Mouse (Mus musculus): ENCODE measurements at regions not wholly inside any gene's neighbourhood (a gene's known extent, or its start where the extent isn't known, plus 50 kb on each side); places are given as distances from the start of the nearest gene placed in this dataset.

- DNase-seq (ENCODE audit: low spot score in 2 of 2): no peak
Observed at GRCm38 (mm10) chr15:97188545-97188944, 58.4 kb upstream of the Pced1b start.

DNA sequence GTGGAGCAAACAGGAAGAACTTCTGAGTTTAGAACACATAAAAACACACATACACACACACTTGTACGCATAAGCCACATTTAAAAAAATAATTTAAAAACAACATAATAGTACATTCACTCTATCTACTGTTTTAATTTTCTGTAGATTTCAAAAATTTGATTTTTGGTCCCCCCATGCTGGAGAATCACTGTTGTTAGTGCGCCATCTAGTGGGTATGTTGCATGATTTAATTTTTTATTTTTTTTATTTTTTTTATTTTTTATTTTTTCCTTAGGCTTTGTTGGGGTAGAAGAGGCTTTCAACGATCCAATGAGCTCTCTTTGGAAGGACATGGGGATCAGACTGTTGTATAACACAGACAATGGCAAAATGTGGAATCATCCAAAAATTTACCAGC is 59.1 kb upstream of the Pced1b start:
- DNase-seq (ENCODE audit: low spot score in 2 of 2): no peak

DNA sequence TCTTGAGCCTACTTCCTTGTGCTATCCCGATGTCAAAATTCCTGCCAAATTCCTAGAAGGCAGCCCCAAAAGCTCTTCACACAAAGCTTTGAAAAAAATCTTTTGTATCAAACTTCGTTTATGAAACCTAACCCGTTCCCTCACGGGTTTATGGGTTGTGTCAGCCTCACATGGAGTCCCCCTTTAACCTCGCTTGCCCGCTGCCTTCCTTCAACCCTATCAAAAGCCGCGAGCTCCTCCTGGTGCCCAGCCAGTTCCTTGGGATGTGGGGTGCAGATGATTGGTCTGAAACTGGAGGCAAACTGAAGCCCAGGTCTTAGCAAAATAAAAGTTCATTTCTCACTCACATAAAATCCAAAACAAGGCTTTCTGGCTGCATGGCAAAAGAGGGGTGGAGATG is 60.9 kb upstream of the Pced1b start:
- DNase-seq (ENCODE audit: low spot score in 2 of 2): no peak

GRCm38 (mm10) chr15:97182617-97183038 is 64.3 kb upstream of the Pced1b start:
- no peak for DNase-seq (ENCODE audit: low spot score in 2 of 2)

DNA sequence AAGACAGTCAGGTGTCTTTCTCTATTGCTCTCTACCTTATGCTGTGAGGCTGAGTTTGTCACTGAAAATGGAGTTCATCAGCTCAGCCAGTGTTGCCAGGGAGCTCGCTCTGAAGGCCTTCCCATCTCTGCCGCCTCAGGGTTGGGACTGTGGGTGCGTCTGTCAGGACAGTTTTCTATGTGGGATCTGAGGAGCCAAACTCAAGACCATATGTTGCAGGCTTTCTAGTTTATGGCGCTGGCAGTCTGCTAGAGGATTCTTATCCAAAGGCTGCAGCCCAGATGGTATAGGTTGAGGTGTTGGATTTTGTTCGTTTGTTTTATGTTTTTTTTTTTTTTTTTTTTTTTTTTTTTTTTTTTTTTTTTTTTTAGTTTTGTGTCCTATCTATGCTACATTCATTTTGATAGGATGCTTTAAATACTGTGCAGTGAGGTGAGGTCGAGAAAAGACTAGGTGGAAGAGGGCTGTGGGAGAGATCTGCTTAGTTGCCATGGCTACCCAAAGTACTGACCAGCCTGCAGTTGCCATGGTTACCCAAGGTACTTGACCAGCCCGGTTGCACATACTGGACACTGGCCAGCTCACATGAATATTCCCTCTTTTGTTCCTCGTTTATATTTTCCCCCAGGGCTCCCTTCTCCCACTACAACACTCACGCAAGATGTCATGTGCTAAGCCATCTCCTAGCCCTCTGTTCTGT is 65.8 kb upstream of the Pced1b start:
- DNase-seq (ENCODE audit: low spot score in 2 of 2): peak in 1 of 2 experiments; percentile 27

DNA sequence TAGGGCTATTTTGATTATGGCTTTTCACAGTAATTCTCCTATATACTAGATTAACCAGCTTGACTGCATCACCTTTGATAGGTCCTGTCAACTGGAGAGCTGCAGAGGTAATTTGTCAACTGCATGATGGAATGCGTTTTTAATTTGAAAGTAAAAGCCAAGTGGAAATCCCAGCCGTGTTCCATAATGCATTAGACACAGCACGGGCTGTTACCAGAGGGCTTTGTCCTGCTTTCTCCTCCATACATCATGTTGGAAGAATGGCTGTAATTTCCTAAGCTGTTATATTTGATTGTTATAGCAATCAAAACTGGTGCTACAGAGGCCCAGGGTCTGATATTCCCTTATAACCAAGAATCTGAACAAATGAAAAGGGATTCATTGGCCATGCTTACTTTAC is 68.6 kb upstream of the Pced1b start:
- no peak for DNase-seq (ENCODE audit: low spot score in 2 of 2)

- no peak for DNase-seq (ENCODE audit: low spot score in 2 of 2)
Observed at GRCm38 (mm10) chr15:97177806-97178205, 69.1 kb upstream of the Pced1b start.

DNA sequence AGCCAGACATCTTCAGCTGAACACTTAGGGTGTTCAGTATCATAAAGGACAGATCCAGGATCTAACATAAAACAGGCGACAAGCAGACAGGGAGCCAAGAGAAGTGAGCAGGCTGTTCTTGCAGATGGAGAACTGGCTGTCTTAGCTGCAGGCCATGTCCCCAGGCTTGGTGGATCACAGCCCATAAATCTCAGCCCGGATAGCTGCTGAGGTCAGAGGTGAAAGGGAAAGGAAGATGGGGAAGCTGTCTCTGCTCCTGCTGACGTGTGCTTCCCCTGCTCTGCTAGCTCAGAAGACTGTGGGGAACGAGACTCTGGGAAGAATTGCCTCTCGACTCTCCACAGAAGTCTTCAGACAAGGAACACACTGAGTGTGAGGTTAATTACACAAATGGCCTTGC is 71.9 kb upstream of the Pced1b start:
- DNase-seq (ENCODE audit: low spot score in 2 of 2): no peak

DNA sequence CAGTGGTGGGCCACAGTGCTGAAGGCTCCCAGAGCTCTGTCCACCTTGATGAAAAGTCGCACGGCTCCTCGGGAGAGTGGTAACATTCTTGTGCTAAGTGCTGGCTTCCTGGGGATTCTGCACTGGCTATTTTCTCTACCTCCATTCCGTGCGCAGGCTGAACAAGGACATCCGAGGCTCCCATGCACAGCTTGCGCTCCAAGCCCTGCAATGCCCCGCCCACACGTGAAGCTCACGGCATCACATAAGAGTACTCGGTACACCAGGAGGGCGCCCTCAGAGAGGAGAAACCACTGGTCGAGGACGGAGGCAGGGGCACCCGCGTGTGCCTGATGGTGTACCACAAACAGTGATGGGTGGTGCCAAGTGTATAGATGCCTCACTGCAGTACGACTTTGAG is 73.7 kb upstream of the Pced1b start:
- DNase-seq (ENCODE audit: low spot score in 2 of 2): no peak

DNA sequence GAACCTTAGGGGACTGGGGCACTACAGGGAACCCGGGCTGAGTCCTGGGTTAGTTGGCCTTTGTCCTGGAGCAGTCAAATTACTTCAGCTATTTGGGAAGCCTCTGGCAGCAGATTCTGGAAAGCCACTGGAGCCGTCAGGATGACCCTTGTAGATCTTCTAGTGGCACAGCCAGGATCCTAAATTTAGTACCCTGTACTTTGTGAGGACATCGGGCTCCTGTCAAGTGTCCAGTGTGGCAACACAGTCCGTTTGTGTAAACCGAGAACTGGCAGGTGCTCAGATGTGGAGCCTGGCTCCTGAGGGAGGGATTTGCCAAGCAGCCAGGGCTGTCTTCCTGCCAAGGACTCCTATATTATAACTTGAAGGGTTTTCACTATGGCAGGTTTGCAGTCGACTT is 76.8 kb upstream of the Pced1b start:
- no peak for DNase-seq (ENCODE audit: low spot score in 2 of 2)

GRCm38 (mm10) chr15:97169381-97169780 is 77.5 kb upstream of the Pced1b start:
- DNase-seq (ENCODE audit: low spot score in 2 of 2): no peak

- DNase-seq (ENCODE audit: low spot score in 2 of 2): no peak
Observed at GRCm38 (mm10) chr15:97167116-97167515, 79.8 kb upstream of the Pced1b start.

DNA sequence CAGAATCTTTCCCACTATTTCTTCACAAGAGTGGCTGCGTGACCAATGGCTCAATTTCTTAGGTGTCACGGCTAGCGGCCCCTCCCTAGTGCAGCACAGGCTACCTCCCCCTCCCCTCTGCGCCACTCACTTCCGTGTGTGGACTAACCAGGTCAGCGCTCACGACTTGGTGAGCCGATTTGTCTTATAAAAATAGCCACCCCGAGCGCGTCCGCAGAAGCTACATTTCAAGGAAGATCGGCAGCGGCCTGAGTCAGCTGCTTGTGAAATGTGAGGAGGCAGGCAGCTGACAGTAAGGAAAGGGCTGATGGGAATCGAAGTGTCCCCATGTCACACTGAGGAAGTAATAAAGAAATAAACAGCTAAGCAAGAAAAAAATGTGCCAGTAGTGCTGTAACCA is 82.3 kb upstream of the Pced1b start:
- no peak for DNase-seq (ENCODE audit: low spot score in 2 of 2)

GRCm38 (mm10) chr15:97163971-97164370 is 82.9 kb upstream of the Pced1b start:
- DNase-seq (ENCODE audit: low spot score in 2 of 2): no peak

DNA sequence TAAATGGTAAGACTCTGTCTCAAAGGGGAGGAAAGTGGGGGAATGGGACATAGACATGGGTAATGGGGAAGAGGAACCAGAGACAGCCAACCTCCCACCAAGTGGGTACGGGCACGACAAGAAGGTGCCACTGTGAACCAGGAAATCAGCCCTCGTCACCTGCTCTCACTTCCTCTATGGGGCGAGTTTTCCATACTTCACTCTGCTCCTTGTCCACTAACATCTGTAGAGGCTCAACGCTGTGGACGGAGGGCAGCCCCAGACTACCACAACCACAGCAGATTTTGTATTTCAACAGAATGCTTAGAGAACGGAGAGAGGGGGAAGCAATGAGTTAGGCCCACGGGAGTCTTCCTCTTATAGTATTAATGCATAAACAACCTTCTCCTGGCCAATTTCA is 83.8 kb upstream of the Pced1b start:
- DNase-seq (ENCODE audit: low spot score in 2 of 2): no peak

DNA sequence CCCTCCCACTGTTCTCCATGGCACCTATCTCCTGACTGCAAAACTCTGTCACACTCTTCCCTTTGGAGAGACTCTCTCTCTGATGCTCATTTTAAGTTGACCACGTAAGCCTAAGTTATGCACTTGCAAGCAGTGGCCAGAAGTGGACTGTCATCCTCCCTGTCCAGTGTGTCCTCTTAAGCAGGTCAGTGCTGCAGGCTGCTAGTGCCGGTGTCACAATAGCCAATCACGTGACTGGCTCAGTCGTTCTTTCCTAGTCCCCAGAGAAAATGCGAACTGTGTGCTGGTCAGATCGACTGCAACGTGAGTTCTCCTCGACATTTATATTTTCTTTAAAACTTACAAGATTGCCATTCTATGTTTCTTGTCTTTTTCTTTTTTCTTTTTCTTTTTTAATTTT is 84.6 kb upstream of the Pced1b start:
- DNase-seq (ENCODE audit: low spot score in 2 of 2): no peak

DNA sequence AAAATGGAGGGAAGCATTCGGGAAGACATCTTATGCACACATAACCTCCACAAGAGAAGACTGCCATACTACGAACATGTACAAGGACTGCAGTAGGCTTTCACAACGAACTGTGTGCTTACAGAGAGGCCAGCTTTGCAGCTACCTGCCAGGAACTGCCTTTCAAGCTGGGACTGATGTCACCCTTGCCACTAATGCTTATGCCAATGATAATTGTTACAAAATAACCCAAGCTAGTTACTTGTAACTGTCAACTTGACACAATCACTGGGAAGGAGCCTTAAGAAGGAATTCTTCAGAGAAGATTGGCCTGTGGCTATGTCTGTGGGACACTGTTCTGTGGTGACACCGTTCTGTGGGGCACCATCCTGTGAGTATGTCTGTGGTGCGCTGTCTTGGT is 85.4 kb upstream of the Pced1b start:
- no peak for DNase-seq (ENCODE audit: low spot score in 2 of 2)

- DNase-seq (ENCODE audit: low spot score in 2 of 2): peak in 1 of 2 experiments; percentile 18
Observed at GRCm38 (mm10) chr15:97152354-97152753, 94.6 kb upstream of the Pced1b start.

DNA sequence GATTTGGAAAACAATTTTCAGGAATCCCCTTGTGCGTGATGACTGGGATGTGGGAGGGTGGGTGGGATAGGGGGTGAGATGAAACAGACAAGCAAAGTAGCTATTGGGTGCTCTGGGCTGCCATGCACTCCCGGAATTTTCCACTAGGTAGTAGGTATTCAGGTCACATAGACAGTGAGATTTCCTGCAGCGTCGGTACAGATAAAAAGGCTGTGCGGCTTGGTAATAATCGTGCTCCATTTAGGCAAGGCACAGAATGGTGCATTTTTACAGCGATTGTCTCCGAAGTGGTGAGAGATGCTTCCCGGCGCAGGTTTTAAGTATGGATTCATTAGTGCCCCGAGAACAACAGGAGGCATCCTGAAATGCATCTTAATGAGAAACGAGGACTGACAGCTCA is 95.1 kb upstream of the Pced1b start:
- peak in 1 of 2 experiments; percentile 13 for DNase-seq (ENCODE audit: low spot score in 2 of 2)

DNA sequence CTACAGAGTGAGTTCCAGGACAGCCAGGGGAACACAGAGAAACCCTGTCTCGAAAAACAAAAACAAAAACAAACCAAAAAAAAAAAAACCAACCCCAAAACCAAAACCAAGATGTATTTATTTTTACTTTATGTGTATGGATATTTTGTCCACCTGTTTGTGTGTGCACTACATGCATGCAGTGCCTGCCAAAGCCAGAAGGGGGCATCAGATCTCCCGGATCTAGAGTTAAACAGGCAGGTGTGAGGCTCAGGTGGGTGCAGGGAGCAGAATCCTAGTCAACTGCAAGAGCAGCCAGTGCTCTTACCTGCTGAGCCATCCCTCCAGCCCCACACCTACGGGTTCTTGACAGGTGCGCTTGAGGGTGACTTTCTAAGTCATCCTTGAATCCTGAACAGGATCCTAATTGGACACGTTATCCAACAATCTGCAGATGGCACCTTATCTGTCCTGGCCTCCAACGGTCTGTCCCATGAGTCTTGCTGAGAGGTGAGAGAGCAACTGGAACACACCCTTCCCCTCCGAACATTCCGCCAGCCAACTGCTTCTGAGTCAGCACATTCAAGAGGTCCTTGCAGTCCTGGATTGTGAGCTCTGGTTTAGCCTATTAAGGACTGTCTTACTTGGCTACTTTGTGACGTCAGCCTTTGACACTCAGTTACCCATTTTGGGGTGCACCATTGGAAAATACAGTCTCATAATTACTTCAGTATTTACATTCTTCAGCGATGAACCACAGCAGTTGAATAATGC is 95.4 kb upstream of the Slc38a4 start:
- DNase-seq (ENCODE audit: low spot score in 2 of 2): no peak

DNA sequence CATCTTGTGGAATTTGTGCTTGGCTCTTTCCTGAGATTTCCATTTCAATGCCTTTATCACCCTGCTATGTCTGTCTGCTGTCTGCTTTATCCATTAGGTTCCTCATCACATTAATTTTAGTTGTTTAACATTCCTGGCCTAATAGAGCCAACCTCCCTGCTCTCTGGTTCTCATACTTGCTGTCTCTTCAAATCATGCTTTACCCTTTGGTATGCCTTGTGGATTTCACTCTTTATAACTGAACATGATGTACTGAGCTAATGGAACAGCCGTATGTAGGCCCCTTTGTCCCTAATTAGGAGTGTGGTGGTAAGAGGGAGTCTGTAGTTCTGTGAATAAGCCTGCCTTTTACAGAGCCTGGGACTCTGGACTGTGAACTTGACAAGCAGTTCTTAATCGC is 86.2 kb upstream of the Slc38a4 start:
- no peak for DNase-seq (ENCODE audit: low spot score in 2 of 2)

GRCm38 (mm10) chr15:97138265-97138664 is 82.5 kb upstream of the Slc38a4 start:
- DNase-seq (ENCODE audit: low spot score in 2 of 2): no peak

- DNase-seq (ENCODE audit: low spot score in 2 of 2): peak in 1 of 2 experiments; percentile 42
Observed at GRCm38 (mm10) chr15:97135291-97135690, 79.5 kb upstream of the Slc38a4 start.
